Mouse (Mus musculus) frontal cortex, postnatal 36 days (tissue): Measurements from ENCODE around the gene Gata3.
A peak's percentile ranks its signal among the peaks of the same experiment; 100 is the strongest.

Experiments
- DNase-seq, 2 experiments: peaks; one replicate each; pipeline ENCODE4 v3.0.0; 2022; ENCODE audit warnings: low spot score in 2 of 2

Gata3 gene

GRCm38 (mm10) chr2:9886031-9886430, 3.8 kb downstream of the Gata3 start:
- no peak for DNase-seq

GRCm38 (mm10) chr2:9885217-9885770, 4.5 kb downstream of the Gata3 start:
- DNase-seq, result no peak

GRCm38 (mm10) chr2:9884533-9885216, 5.2 kb downstream of the Gata3 start:
- no peak for DNase-seq

- no peak for DNase-seq
These were observed 5.9 kb downstream of the Gata3 start for GRCm38 (mm10) chr2:9883803-9884532.

- no peak for DNase-seq
These were observed 6.7 kb downstream of the Gata3 start for GRCm38 (mm10) chr2:9882926-9883802.

- DNase-seq, result no peak
These were observed 7.4 kb downstream of the Gata3 start for GRCm38 (mm10) chr2:9882371-9882925.

DNA sequence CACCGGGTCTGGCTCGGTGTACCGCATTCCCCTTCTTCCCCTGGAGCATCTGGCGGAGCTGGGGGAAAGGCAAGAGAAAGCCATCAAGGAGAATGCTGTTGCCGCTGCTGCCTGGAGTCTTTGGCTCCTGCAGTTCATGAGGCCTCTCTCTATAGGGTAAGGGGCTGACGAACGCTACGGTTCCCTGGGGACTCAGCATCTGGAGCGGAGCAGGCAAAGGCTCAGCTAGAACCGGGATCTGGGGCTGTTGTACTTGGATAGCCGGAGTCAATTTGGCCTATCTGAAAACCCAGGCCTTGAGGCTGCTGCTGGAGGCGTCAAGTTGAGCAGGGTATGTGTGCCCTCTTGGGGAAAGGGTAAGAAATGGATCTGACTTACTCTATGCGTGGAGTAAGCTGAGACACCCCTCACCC, 8.2 kb downstream of the Gata3 start:
- DNase-seq, result no peak

DNA sequence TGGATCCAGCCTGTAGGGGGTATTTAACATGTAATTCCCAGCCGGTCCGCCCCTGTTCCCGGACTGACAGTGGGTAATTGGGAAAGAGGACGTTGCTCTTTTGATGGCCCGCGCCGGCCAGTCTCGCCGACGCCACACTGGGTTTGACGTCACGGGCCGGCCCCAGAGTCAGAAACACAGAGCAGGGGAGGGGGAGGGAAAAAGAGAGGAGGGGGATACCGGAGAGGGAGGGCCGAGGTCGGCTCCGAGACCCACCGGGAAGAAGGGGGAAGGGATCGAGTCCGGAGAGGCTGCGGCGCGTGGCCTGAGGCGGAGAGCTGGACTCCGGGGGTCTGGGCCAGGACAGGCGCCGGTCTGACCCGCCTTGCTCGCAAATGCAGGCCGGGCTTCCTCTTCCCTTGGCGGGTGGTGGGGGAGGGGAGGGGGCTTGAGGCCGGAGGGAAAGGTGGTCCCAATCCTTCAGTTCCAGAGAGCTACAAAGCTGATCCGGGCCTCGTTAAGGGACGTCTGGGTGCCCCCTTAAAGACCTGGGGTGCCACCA, 8.7 kb downstream of the Gata3 start, which contains the start of gene 4930412O13Rik:
Gene 4930412O13Rik (plus strand): TSS at position 202 of the 541 bp plus-strand sequence.
- no peak for DNase-seq

DNA sequence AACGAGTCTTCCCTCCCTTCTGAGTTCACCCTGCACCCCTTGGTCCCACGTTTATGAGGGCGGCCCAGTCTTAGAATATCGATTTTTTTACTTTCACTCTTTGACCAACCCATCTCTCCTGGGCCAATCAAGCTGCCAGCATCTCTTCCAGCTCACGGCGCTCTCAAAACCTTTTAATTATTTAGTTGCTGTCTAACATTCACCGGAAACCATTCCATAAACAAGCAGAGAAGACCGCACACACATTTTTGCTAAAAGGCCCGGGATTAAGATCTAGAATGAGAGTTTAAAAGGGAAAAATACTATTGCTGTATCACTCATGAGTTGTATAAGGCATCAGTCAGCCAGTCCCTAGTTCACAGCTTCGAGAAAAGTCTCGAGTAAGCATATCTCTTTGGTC, 9.6 kb downstream of the Gata3 start:
- DNase-seq, result no peak

DNA sequence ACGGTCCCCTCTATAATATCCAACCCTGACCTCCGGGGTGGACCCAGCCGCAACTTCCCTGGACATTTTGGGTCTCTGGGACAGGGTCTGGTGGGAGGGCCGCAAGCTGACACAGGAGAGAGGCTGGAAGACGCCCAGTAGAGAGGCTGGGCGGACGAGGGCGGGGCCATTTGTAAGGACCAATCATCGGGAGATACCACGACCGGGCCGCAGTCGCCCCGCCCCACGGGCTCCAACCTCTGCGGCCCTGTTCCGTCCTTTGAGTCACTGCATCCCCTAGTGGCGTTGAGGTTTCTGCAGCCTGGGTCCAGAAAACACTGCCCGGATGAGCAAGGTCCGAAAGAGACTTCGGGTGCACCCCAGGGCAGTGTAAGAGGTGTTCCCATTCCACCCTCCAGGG, 10.3 kb downstream of the Gata3 start:
- DNase-seq, result peak in 1 of 2 experiments; percentile 36

DNA sequence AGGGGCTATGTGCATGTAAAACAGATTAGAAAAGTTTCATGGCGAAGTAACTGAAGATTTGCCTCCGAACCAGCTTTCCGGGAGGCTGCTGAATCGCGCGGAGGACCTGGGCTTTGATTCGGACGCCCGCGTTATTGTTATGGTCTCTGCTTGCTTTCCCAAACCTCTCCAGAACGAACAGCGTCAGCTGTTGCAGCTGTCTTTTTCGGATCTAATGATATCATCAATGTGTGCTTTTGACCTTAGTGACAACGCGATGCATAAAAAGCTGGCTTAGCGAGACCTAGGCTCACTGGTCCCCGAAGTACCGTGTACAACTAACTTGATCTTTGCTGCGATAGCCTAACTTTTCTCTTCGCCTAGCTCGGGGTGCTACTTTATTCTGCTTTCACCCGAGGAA, 10.7 kb downstream of the Gata3 start:
- DNase-seq, result no peak

- no peak for DNase-seq
These were observed 11.2 kb downstream of the Gata3 start for GRCm38 (mm10) chr2:9878564-9879081.

DNA sequence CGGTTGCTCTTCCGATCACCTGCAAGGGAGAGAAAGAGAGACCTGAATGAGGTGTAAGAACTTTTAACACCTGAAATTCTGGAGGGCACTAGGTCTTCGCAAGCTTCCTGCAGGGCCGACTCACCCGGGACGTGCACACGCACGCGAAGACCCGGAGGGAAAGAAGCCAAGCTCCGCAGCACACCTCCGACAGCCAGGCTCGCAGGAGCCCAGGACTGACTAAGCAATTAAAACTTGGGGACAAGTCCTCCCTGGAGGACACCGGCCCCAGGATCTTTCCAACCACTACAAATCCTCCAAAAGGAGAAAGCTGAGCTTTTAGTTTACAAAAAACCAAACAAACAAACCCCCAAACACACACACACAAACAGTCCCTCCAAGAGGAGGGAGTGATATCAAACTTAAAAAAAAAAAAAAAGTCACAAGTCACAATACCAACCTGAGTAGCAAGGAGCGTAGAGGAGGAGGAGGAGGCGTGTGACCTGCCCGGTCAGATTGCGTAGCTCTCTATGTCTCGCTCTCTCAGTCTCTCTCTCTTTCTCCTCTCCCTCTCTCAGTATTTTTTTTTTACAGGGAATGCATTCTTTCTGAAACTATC, 11.8 kb downstream of the Gata3 start:
- no peak for DNase-seq

DNA sequence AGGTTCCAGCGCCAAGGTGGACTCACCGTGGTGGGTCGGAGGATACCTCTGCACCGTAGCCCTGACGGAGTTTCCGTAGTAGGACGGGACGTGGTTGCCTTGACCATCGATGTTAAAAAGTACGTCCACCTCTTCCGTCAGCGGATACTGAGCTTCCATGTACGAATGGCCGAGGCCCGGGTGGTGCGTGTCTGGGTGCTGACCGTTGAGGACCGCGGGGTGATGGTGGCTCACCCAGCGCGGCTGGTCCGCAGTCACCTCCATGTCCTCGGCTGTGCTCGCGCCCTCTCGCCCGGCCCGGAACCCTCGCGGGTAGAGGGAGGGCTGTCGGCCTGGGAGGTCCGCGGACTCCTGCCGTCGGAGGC, 12.5 kb downstream of the Gata3 start:
- DNase-seq, result no peak

- DNase-seq, result no peak
These were observed 13.1 kb downstream of the Gata3 start for GRCm38 (mm10) chr2:9876621-9877325.

DNA sequence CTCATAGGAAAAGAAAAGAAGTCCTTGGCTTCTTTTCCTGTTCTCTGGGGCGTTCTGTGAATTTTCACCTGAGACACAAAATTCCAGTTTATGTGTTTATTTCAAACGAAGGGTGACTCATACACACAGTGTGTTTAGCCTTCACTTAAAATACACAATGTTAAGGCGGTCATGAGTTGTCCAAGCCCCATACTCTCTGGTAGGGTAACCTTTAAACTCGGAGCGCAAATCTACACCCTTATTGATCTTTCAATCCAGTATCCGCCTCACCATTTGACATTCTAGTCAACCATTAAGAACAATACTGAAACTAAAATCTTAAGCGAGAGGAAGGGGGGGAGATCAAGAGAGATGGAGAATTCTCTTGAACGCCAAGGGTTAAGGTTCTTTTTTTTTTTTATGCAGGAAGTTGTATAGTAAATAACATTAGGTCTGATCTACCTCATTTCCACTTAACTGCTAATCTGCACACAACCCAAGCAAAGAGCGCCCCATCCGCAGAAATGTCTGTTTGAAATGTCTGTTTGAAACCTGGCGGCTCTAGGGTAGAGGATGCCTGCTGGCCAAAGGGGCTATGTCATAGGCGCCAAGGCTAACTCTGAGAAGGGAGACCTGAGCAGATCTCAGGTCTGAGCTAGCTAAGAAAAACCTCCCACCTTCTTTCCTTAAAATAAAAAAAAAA, 14.0 kb downstream of the Gata3 start:
- no peak for DNase-seq

DNA sequence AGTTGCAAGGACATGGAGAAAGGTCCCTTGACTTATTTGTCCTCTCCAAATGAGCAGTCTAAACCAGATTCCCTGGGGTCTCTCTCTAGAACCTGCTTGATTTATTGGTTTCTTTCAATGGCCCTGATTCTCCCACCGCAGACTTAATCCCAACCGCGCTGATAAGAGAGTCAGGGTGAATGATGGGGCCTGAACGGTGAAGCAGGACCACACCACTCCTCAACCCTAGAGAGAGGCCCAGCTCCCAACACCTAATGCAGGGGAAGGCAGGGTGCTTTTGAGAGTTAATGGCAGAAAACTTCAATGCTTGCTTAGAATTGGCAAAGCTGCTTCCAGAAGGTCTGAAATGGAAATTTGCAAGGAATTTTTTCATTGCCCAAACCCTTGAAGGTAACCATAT, 14.6 kb downstream of the Gata3 start:
- DNase-seq, result no peak

DNA sequence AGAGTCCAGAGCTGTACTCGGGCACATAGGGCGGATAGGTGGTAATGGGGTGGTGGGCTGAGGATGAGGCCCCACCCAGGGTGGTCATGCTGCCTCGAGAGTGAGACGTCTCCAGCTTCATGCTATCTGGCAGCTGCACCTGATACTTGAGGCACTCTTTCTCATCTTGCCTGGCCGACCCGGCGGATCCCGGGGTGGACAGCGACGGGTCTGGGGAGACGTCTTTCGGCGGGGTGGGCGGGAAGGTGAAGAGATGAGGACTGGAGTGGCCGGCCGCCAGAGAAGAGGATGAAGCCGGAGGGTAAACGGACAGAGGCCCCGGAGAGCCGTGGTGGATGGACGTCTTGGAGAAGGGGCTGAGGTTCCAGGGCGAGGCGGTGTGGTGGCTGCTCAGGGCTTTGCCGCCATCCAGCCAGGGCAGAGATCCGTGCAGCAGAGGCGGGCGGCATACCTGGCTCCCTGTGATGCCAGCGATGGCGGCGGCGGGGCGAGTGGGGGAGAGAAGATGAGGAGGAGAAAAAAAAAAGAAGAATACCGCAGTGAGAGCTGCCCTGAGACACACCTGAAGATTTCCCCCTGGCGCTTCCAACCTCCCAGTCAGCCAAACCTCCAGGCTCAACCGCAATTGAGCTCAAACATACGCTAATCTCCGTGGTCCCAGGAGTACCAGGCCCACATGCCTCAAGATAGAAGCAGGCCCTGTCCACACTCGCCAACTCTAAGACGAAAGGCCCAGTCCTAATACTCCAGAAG, 15.2 kb downstream of the Gata3 start:
- DNase-seq, result no peak

DNA sequence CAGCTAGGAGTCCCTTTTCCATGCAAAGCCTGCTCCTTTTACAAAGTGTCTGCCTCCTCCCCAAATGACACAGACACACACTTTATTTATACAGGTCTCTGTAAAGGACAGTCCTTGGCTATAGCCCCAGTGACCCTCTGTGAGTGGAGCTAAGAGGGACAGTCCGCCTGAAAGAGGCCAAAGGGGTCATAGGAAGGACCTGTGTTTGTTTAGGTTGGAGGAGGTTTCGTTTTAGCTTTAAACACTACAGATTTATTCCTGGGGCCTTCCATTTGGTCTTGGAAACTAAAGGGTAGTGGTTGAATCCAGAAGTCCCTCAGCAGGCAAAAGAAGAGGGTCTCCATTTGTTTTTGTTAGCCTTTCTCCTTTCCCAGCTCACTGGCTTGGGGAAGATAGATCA, 16.1 kb downstream of the Gata3 start:
- no peak for DNase-seq
